Mouse (Mus musculus): Measurements from ENCODE around the gene Olfr548-ps1.

Gene Olfr548-ps1

GRCm38 (mm10) chr7:102573174-102573830 lies 32.6 kb downstream of the Olfr548-ps1 start:
- no peak for DNase-seq (ENCODE audit: low read depth)

- no peak for DNase-seq (ENCODE audit: low read depth)
Measured at GRCm38 (mm10) chr7:102575998-102576397, 35.3 kb downstream of the Olfr548-ps1 start.

- DNase-seq (ENCODE audit: low read depth), result no peak
Measured at GRCm38 (mm10) chr7:102591786-102592185, 51.1 kb downstream of the Olfr548-ps1 start, which contains the start of gene Olfr551. Gene Olfr551 (minus strand): TSS chr7:102591886.
